Mouse (Mus musculus) forebrain, embryonic 10.5 days (tissue): Measurements from ENCODE around the gene Mypn. TPM values are rescaled to one million over a fixed set of nuclear protein-coding genes. Genes with fewer than 3 reads are reported as not detected.

Experiments used
- DNase-seq: peaks from one replicate; pipeline ENCODE4 v3.0.0-alpha.2; 2017; ENCODE audit warnings: low spot score; ENCODE audit errors: extremely low spot score
- H3K27ac ChIP-seq: fragments of 300-500 bp; sonication (generic); 2 replicates; pipeline ENCODE4 v1.5.1; 2016; ENCODE audit warnings: mild to moderate bottlenecking
- H3K27me3 ChIP-seq: fragments of 300-500 bp; sonication (generic); 2 replicates; pipeline ENCODE4 v1.6.1; 2016; ENCODE audit warnings: mild to moderate bottlenecking; ENCODE audit not compliant: poor library complexity, severe bottlenecking
- H3K36me3 ChIP-seq: fragments of 300-500 bp; sonication (generic); replicated peaks from 2 replicates; pipeline ENCODE4 v1.6.1; 2016; ENCODE audit warnings: mild to moderate bottlenecking, moderate library complexity
- H3K4me1 ChIP-seq: fragments of 300-500 bp; sonication (generic); 2 replicates; pipeline ENCODE4 v1.6.1; 2016
- H3K4me3 ChIP-seq: fragments of 300-500 bp; sonication (generic); 2 replicates; pipeline ENCODE4 v1.5.1; 2016; ENCODE audit warnings: mild to moderate bottlenecking, moderate library complexity
- H3K9me3 ChIP-seq: fragments of 300-500 bp; sonication (generic); 2 replicates; pipeline ENCODE4 v1.6.1; 2016; ENCODE audit warnings: mild to moderate bottlenecking, moderate library complexity
- WGBS: fragments of 180-500 bp; shearing (Covaris S2); methylation state at CpG from one replicate; pipeline ENCODE4 v1.1.7; 2016; 5-methylcytosine and 5-hydroxymethylcytosine counted together
- polyA plus RNA-seq: library from polyadenylated mRNA; unstranded; fragments of >200 nt; fragmentation: Nextera tagmentation; extraction: Ambion mirVana; gene quantifications from 2 replicates; pipeline ENCODE4 v1.2.1, GENCODE M21; 2016

Gene Mypn
- polyA plus RNA-seq, 1 experiment from 2014 or later, result 0.05 TPM

DNA sequence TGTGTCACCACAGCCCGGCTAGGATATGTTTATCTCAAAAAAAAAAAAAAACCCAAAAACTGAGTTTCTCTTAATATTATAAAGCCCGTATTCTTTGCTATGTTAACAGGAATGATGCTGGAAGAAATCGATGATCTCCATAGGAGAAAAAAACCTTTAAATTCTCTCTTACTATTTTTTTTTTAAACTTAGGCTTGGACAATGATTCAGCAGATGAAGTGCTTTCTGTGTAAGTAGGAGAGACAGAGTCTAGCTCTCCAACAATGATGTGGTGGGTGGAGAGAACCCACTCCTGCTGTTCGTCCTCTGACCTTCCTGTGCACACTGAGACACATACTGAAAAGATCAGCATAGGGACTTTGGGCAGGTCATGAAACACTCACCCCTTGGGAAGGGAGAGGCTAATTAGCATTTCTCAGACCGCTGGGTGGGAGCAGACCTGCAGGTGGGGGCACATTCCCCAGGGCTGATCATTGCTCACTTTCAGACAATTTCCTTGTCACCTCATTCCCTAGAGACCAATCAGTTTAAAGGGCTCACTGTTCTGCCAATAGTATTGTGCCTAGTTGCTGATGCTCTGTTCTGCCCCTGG lies 21.5 kb downstream of the Mypn start:
- H3K27me3 ChIP-seq, result no peaks in the 10 kb centered on the region
- no peaks in the 10 kb centered on the region for H3K36me3 ChIP-seq
- H3K4me3 ChIP-seq, result no peak overlapping the region
- DNase-seq, result no peak
- H3K27ac ChIP-seq, result no peak overlapping the region
- WGBS, result 77% methylated on average over 5 of the region's 5 CpGs
- 0 out of 2 replicates have a peak, but pooled peaks cover 3% of the 10 kb centered on the region for H3K4me1 ChIP-seq
- no peaks in the 10 kb centered on the region for H3K9me3 ChIP-seq

DNA sequence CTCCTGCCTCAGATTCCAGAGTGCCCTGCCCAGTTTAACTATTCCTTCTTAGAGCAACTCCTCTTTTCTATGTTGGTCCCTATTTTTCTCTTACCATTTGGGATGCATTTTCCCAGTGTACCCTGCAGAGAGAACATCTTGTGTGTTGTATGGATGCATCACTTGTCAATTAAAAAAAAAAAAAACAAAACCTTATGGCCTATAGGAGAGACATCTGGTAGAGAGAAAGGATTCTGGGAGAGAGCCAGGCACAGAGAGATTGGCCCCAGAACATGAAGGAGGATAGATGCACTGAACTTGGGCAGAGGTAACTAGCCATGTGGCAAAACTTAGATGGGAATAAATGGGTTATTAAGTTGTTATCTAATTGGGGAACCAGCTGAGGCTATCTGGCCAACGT lies 22.6 kb downstream of the Mypn start:
- Histone ChIP-seq H3K9me3 (no peaks in the 10 kb centered on the region), H3K36me3 (no peaks in the 10 kb centered on the region), H3K4me1 (0 out of 2 replicates have a peak, but pooled peaks cover 3% of the 10 kb centered on the region), H3K27ac (no peak overlapping the region), H3K27me3 (no peaks in the 10 kb centered on the region), H3K4me3 (no peak overlapping the region)
- 82% methylated on average over 1 of the region's 1 CpGs for WGBS
- no peak for DNase-seq

DNA sequence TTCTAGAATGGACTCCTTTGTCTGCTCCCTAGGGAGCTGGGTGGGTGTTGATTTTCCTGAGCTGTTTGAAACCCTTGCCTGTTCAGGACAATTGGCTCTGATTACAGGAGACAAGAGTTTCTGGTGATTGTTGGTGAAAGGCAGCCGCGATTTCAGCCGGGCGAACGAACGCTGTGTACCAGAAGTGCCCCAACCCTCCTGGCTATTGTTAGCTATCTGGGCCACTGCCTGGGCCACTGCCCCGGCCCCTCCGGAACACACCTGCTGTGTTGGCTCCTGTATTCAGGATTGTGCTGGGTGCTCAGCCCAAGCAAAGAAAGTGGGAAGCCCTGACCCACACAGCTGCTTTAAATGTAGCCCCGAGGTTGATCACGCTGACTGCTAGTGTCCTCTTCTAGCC lies 24.2 kb downstream of the Mypn start:
- H3K9me3 ChIP-seq, result no peaks in the 10 kb centered on the region
- H3K36me3 ChIP-seq, result no peaks in the 10 kb centered on the region
- peaks cover 11% of the 10 kb centered on the region for H3K4me1 ChIP-seq
- no peak overlapping the region for H3K27ac ChIP-seq
- 74% methylated on average over 10 of the region's 10 CpGs for WGBS
- no peak for DNase-seq
- H3K27me3 ChIP-seq, result no peaks in the 10 kb centered on the region
- no peak overlapping the region for H3K4me3 ChIP-seq

DNA sequence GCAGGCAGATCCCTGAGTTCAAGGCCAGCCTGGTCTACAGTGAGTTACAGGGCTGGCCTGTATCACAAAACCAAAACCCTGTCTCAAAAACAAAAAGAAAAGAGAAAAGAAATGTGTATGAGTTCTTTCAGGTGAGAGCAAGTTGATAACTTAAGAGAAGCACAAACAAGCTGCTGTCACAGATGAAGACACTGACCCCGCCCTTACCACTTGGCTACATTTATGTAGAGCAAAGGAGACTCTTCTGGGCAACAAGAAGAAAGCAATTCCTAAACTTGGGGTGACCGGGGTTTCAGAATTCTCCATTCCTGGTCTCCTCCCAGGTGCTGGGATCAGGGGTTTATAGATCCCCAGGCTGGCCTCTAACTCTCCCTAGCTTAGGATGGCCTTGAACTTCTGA lies 25.4 kb downstream of the Mypn start:
- H3K27ac ChIP-seq, result no peak overlapping the region
- H3K27me3 ChIP-seq, result no peaks in the 10 kb centered on the region
- H3K4me1 ChIP-seq, result peaks cover 12% of the 10 kb centered on the region
- H3K4me3 ChIP-seq, result no peak overlapping the region
- WGBS, result 96% methylated on average over 2 of the region's 2 CpGs
- no peaks in the 10 kb centered on the region for H3K9me3 ChIP-seq
- H3K36me3 ChIP-seq, result no peaks in the 10 kb centered on the region
- no peak for DNase-seq

- H3K27me3 ChIP-seq, result no peaks in the 10 kb centered on the region
- no peak overlapping the region for H3K4me3 ChIP-seq
- no peak overlapping the region for H3K27ac ChIP-seq
- DNase-seq, result no peak
- peaks cover 12% of the 10 kb centered on the region for H3K4me1 ChIP-seq
- no peaks in the 10 kb centered on the region for H3K36me3 ChIP-seq
- no peaks in the 10 kb centered on the region for H3K9me3 ChIP-seq
- WGBS, result 87% methylated on average over 21 of the region's 21 CpGs
Measured at GRCm38 (mm10) chr10:63177286-63178140, 26.2 kb downstream of the Mypn start.

- no peaks in the 10 kb centered on the region for H3K9me3 ChIP-seq
- WGBS, result 94% methylated on average over 8 of the region's 8 CpGs
- no peak overlapping the region for H3K27ac ChIP-seq
- H3K36me3 ChIP-seq, result no peaks in the 10 kb centered on the region
- H3K27me3 ChIP-seq, result no peaks in the 10 kb centered on the region
- no peak for DNase-seq
- no peak overlapping the region for H3K4me3 ChIP-seq
- H3K4me1 ChIP-seq, result peaks cover 9% of the 10 kb centered on the region
Measured at GRCm38 (mm10) chr10:63176471-63176931, 27.3 kb downstream of the Mypn start.

DNA sequence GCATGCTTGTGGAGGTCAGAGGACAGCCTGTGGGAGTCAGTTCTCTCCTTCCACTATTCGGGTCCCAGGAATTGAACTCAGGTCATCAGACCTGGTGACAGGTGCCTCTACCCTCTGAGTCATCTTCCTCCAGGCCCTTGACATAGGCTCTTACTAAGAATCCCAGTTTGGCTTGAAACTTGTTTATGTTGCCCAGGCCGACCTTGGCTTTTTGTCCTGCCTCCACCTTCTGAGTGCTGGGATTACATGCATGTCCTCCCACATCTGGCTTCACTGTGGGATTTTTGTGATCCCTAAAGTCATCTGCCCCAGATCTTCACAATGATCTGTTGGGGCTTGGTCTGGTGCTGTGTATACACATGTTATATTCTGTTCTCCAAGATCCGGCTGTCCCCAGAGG lies 31.7 kb downstream of the Mypn start:
- WGBS, result 93% methylated on average over 3 of the region's 3 CpGs
- Histone ChIP-seq H3K4me3 (no peak overlapping the region), H3K9me3 (no peaks in the 10 kb centered on the region), H3K27me3 (no peaks in the 10 kb centered on the region), H3K4me1 (peaks cover 9% of the 10 kb centered on the region), H3K36me3 (no peaks in the 10 kb centered on the region), H3K27ac (no peak overlapping the region)
- no peak for DNase-seq

- WGBS, result 93% methylated on average over 11 of the region's 11 CpGs
- H3K36me3 ChIP-seq, result no peaks in the 10 kb centered on the region
- H3K4me3 ChIP-seq, result no peak overlapping the region
- H3K27ac ChIP-seq, result no peak overlapping the region
- H3K9me3 ChIP-seq, result no peaks in the 10 kb centered on the region
- H3K27me3 ChIP-seq, result no peaks in the 10 kb centered on the region
- H3K4me1 ChIP-seq, result peaks cover under 1% of the 10 kb centered on the region
- no peak for DNase-seq
Measured at GRCm38 (mm10) chr10:63169503-63169902, 34.2 kb downstream of the Mypn start.

DNA sequence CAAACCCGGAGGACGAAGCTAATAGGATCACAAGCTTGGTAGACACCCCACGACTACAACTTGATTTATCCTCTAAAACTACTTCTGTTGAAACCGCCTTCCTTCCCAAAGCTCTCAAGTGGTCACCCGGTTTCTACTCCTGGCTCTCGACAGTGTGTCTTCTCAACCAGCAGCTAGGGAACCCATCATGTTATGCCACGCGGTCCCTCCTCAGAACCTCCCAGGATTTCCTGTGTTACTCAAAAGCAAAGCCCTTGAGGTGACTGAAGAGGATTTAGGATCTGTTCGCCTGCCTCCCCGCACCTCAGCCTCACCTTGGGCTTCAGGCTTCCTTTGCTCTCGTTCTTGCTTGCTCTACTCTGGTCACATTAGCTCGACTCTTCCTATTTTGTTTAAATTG lies 35.6 kb downstream of the Mypn start:
- H3K9me3 ChIP-seq, result no peaks in the 10 kb centered on the region
- WGBS, result 93% methylated on average over 12 of the region's 12 CpGs
- no peaks in the 10 kb centered on the region for H3K4me1 ChIP-seq
- no peaks in the 10 kb centered on the region for H3K27me3 ChIP-seq
- DNase-seq, result no peak
- H3K36me3 ChIP-seq, result no peaks in the 10 kb centered on the region
- no peak overlapping the region for H3K4me3 ChIP-seq
- no peak overlapping the region for H3K27ac ChIP-seq

GRCm38 (mm10) chr10:63167241-63167995 lies 36.3 kb downstream of the Mypn start:
- Histone ChIP-seq H3K4me1 (no peaks in the 10 kb centered on the region), H3K9me3 (no peaks in the 10 kb centered on the region), H3K4me3 (no peak overlapping the region), H3K27me3 (no peaks in the 10 kb centered on the region), H3K27ac (no peak overlapping the region), H3K36me3 (no peaks in the 10 kb centered on the region)
- DNase-seq, result no peak
- 90% methylated on average over 10 of the region's 10 CpGs for WGBS

DNA sequence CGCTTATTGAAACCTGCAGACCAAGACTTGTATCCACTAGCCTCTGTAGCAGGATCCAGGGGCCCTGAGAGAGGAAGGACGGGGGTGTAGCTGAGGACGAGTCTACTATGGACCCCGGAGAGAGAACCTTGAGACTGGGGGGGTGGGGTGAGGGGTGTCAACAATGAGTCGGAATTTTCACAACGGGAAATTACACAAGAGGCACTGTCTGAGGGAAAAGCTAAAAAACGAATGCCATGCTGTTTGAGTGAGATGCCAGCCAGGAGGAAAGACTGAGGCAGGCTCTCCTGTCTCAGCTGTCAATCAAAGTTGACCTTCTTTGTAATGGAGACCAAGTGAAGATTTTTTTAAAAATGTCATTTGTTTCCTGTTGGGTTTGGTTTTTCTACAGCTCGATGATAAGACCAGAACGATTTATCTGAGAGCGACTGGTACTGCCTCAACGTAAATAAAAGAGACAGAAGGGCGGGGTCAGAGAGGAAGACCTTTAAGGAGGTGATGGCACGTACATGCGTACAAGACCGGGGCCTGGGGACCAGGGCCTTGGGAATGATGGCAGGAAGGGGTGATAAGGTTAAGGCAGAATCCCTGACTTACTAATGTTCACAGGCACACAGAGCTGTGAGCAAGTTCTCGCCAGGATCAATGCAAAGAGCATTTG lies 37.9 kb downstream of the Mypn start:
- DNase-seq, result no peak
- Histone ChIP-seq H3K4me1 (no peaks in the 10 kb centered on the region), H3K4me3 (no peak overlapping the region), H3K27ac (no peak overlapping the region), H3K9me3 (no peaks in the 10 kb centered on the region), H3K36me3 (no peaks in the 10 kb centered on the region), H3K27me3 (no peaks in the 10 kb centered on the region)
- 87% methylated on average over 16 of the region's 16 CpGs for WGBS

GRCm38 (mm10) chr10:63161240-63161639 lies 42.5 kb downstream of the Mypn start:
- DNase-seq, result no peak
- WGBS, result 69% methylated on average over 5 of the region's 5 CpGs
- H3K4me1 ChIP-seq, result no peaks in the 10 kb centered on the region

More at GRCm38 (mm10) chr10:63161240-63161639, 42.5 kb downstream of the Mypn start:
- Histone ChIP-seq H3K36me3 (no peaks in the 10 kb centered on the region), H3K4me3 (no peak overlapping the region), H3K27ac (no peak overlapping the region), H3K9me3 (no peaks in the 10 kb centered on the region), H3K27me3 (no peaks in the 10 kb centered on the region)
